ENCODE assay signal across 24 mouse cellular contexts in genomic region chr8:77169757-77170438, GRCm38 (mm10).
DNase-seq lines count a peak whose midpoint lies in the region; ATAC-seq lines count a peak whose summit lies in the region.
"Had no signal": no experiment of that assay in that cellular context is flagged by ENCODE, and none has a peak within 500 bp of the region (broad histone marks: within the 10 kb centered on the region; RNA-seq: fewer than 3 reads in every experiment).

No protein-coding gene starts in this region.

- 74% methylated on average over 4 of the region's 4 CpGs for WGBS in kidney, embryonic 15.5 days
- 69% methylated on average over 4 of the region's 4 CpGs for WGBS in intestine, embryonic 16.5 days
- 74% methylated on average over 4 of the region's 4 CpGs for WGBS in stomach, embryonic 16.5 days

- DNase-seq in kidney, postnatal 25 days, result no peak
- peak; percentile 33 for DNase-seq in 416B (ENCODE audit: low read depth)
- no peak for DNase-seq in frontal cortex, postnatal 10 days (ENCODE audit: low spot score in 2 of 2)
- DNase-seq in layer of hippocampus, adult 8-10 months (ENCODE audit: low spot score in 2 of 2), result no peak
- DNase-seq: adrenal gland, adult 8-10 months; adrenal gland, postnatal 36 days; cerebellum, adult 2 months; cerebellum, postnatal 10 days; embryo, embryonic 11 days; gastrocnemius, postnatal 10 days; heart, adult 18-20 months; heart, postnatal 10 days; heart, postnatal 4 days had no signal

- no peaks in the 10 kb centered on the region for H3K36me3 ChIP-seq in kidney, embryonic 15.5 days
- no peaks in the 10 kb centered on the region for H3K36me3 ChIP-seq in intestine, embryonic 16.5 days (ENCODE audit: control insufficient read depth, insufficient read depth, low read length)
- H3K36me3 ChIP-seq in stomach, embryonic 16.5 days (ENCODE audit: control insufficient read depth, insufficient read depth, low read length), result no peaks in the 10 kb centered on the region
- H3K36me3 ChIP-seq: embryonic facial prominence, embryonic 15.5 days; forebrain, embryonic 10.5 days; G1E; heart, embryonic 10.5 days; hindbrain, embryonic 13.5 days had no signal

- 0 out of 2 replicates have a peak, but pooled peaks cover 4% of the 10 kb centered on the region for H3K4me1 ChIP-seq in kidney, embryonic 15.5 days
- peaks cover 4% of the 10 kb centered on the region; the same call in 1 of the 2 replicates for H3K4me1 ChIP-seq in intestine, embryonic 16.5 days (ENCODE audit: control insufficient read depth, insufficient read depth, low read length)
- H3K4me1 ChIP-seq in stomach, embryonic 16.5 days (ENCODE audit: control insufficient read depth, insufficient read depth, low read length), result no peaks in the 10 kb centered on the region
- H3K4me1 ChIP-seq: embryonic facial prominence, embryonic 15.5 days; forebrain, embryonic 10.5 days; heart, embryonic 10.5 days; hindbrain, embryonic 13.5 days had no signal

- no peaks in the 10 kb centered on the region for H3K27me3 ChIP-seq in kidney, embryonic 15.5 days
- no peaks in the 10 kb centered on the region for H3K27me3 ChIP-seq in intestine, embryonic 16.5 days (replicated peaks; ENCODE audit: control insufficient read depth, insufficient read depth, low read length)
- H3K27me3 ChIP-seq in stomach, embryonic 16.5 days (ENCODE audit: control insufficient read depth, insufficient read depth, low read length), result no peaks in the 10 kb centered on the region
- H3K27me3 ChIP-seq: embryonic facial prominence, embryonic 15.5 days; hindbrain, embryonic 13.5 days had no signal

- ATAC-seq in kidney, embryonic 15.5 days (replicated peaks; ENCODE audit: low FRiP score), result no peak
- peak; percentile 91 for ATAC-seq in intestine, embryonic 16.5 days
- ATAC-seq in stomach, embryonic 16.5 days (ENCODE audit: insufficient read depth, low FRiP score), result no peak; the same call in 1 of the 2 replicates
- ATAC-seq: CD4-positive, CD25-positive, alpha-beta regulatory T cell, adult 4 months; forebrain, embryonic 14.5 days had no signal

- H3K4me2 ChIP-seq in kidney, embryonic 15.5 days, result no peak overlapping the region
- no peak overlapping the region for H3K4me2 ChIP-seq in intestine, embryonic 16.5 days (ENCODE audit: low read depth, low read length)
- no peak overlapping the region for H3K4me2 ChIP-seq in stomach, embryonic 16.5 days (ENCODE audit: low read depth, low read length)
- H3K4me2 ChIP-seq: embryonic facial prominence, embryonic 15.5 days; hindbrain, embryonic 13.5 days had no signal

- H3K9me3 ChIP-seq in kidney, embryonic 15.5 days (replicated peaks), result no peaks in the 10 kb centered on the region
- H3K9me3 ChIP-seq in intestine, embryonic 16.5 days (ENCODE audit: control insufficient read depth, low read length), result no peaks in the 10 kb centered on the region
- H3K9me3 ChIP-seq in stomach, embryonic 16.5 days (replicated peaks; ENCODE audit: control insufficient read depth, low read length), result no peaks in the 10 kb centered on the region
- H3K9me3 ChIP-seq: embryonic facial prominence, embryonic 15.5 days; forebrain, embryonic 10.5 days; G1E; heart, embryonic 10.5 days; hindbrain, embryonic 13.5 days had no signal

- no peak overlapping the region for H3K9ac ChIP-seq in kidney, embryonic 15.5 days
- H3K9ac ChIP-seq in intestine, embryonic 16.5 days (ENCODE audit: low read depth, low read length), result no peak overlapping the region
- no peak overlapping the region for H3K9ac ChIP-seq in stomach, embryonic 16.5 days (ENCODE audit: low read length)
- H3K9ac ChIP-seq: embryonic facial prominence, embryonic 15.5 days; hindbrain, embryonic 13.5 days had no signal

- no peak overlapping the region for H3K4me3 ChIP-seq in kidney, embryonic 15.5 days (replicated peaks)
- H3K4me3 ChIP-seq in intestine, embryonic 16.5 days (ENCODE audit: low read length), result no peak overlapping the region
- H3K4me3 ChIP-seq in stomach, embryonic 16.5 days (replicated peaks; ENCODE audit: low read length), result no peak overlapping the region
- H3K4me3 ChIP-seq: embryonic facial prominence, embryonic 15.5 days; erythroblast, embryonic 14.5 days; forebrain, embryonic 10.5 days; heart, embryonic 10.5 days; hindbrain, embryonic 13.5 days had no signal

- 0 out of 2 replicates have a peak overlapping the region, but pooled peaks have one; percentile 22 for H3K27ac ChIP-seq in kidney, embryonic 15.5 days
- peak overlapping the region; percentile 57 for H3K27ac ChIP-seq in intestine, embryonic 16.5 days (ENCODE audit: low read length)
- H3K27ac ChIP-seq in stomach, embryonic 16.5 days (ENCODE audit: low read length), result peak overlapping the region; percentile 33; the same call in 1 of the 2 replicates
- H3K27ac ChIP-seq: embryonic facial prominence, embryonic 15.5 days; forebrain, embryonic 10.5 days; heart, embryonic 10.5 days; hindbrain, embryonic 13.5 days had no signal
